ENCODE assay signal across 11 mouse cellular contexts in genomic region chr2:27734328-27734727, GRCm38 (mm10). TPM values are rescaled to one million over a fixed set of nuclear protein-coding genes. Genes with fewer than 3 reads are reported as not detected.
DNase-seq lines count a peak whose midpoint lies in the region; ATAC-seq and TF ChIP-seq lines count a peak whose summit lies in the region.
"Had no signal": no experiment of that assay in that cellular context is flagged by ENCODE, and none has a peak within 500 bp of the region (broad histone marks: within the 10 kb centered on the region; RNA-seq: fewer than 3 reads in every experiment).

No protein-coding gene starts in this region.

- no peak for DNase-seq in hindbrain, embryonic 10.5 days (ENCODE audit: low spot score)
- DNase-seq in hindbrain, embryonic 14.5 days (ENCODE audit: low spot score) = no peak
- DNase-seq in brain, embryonic 14.5 days (ENCODE audit: low read depth) = peak; percentile 47
- no peak for DNase-seq in liver, embryonic 11.5 days (ENCODE audit: low spot score)
- DNase-seq in thymus, postnatal 10 days (ENCODE audit: low spot score in 2 of 2) = no peak
- DNase-seq in thymus, postnatal 25 days = no peak
- no peak for DNase-seq in left cerebral cortex, postnatal 25 days (ENCODE audit: low spot score in 2 of 2)
- DNase-seq: gastrocnemius, postnatal 10 days; liver, embryonic 13.5 days; thymus, postnatal 36 days had no signal

- no peak overlapping the region for H3K4me2 ChIP-seq in hindbrain, embryonic 14.5 days (replicated peaks)
- H3K4me2 ChIP-seq in heart, embryonic 14.5 days (ENCODE audit: low read length) = peak overlapping the region; percentile 13; the same call in 1 of the 2 replicates
- no peak overlapping the region for H3K4me2 ChIP-seq in liver, embryonic 11.5 days
- H3K4me2 ChIP-seq: liver, embryonic 13.5 days had no signal

- TF ChIP-seq CTCF in brain, embryonic 14.5 days (IDR thresholded peaks at IDR 0.05; ENCODE audit: borderline replicate concordance, extremely low read depth, insufficient read depth, insufficient read length) = no peak

- intact Hi-C loops in left cerebral cortex, postnatal 25 days (cut with DNase I) = no loop called here

- no peak overlapping the region for H3K9ac ChIP-seq in hindbrain, embryonic 14.5 days
- no peak overlapping the region; the same call in 1 of the 2 replicates for H3K9ac ChIP-seq in heart, embryonic 14.5 days (ENCODE audit: low read length)
- 0 out of 2 replicates have a peak overlapping the region, but pooled peaks have one; percentile 11 for H3K9ac ChIP-seq in liver, embryonic 11.5 days (ENCODE audit: low read depth, low read length)
- H3K9ac ChIP-seq: liver, embryonic 13.5 days had no signal

- H3K4me1 ChIP-seq in hindbrain, embryonic 10.5 days (replicated peaks) = peaks cover 61% of the 10 kb centered on the region
- H3K4me1 ChIP-seq in hindbrain, embryonic 14.5 days (replicated peaks; ENCODE audit: control insufficient read depth, insufficient read depth, low read length) = peaks cover 23% of the 10 kb centered on the region
- peaks cover 40 to 60% of the 10 kb centered on the region in 2 experiments for H3K4me1 ChIP-seq in heart, embryonic 14.5 days (ENCODE audit: control insufficient read depth in 2 of 2, insufficient read depth in 2 of 2, low read length in 2 of 2)
- peaks cover 36% of the 10 kb centered on the region for H3K4me1 ChIP-seq in liver, embryonic 11.5 days (replicated peaks; ENCODE audit: control insufficient read depth, insufficient read depth, low read length)

- 22% methylated on average over 1 of the region's 1 CpGs for WGBS in hindbrain, embryonic 10.5 days
- WGBS in hindbrain, embryonic 14.5 days = 7% methylated on average over 1 of the region's 1 CpGs
- 0% methylated on average over 1 of the region's 1 CpGs for WGBS in heart, embryonic 14.5 days
- WGBS in liver, embryonic 11.5 days = 17% methylated on average over 1 of the region's 1 CpGs

- H3K36me3 ChIP-seq in hindbrain, embryonic 10.5 days = peaks cover 17% of the 10 kb centered on the region
- 0 out of 2 replicates have a peak, but pooled peaks cover 3% of the 10 kb centered on the region for H3K36me3 ChIP-seq in hindbrain, embryonic 14.5 days (replicated peaks; ENCODE audit: control insufficient read depth, insufficient read depth)
- peaks cover 20% of the 10 kb centered on the region for H3K36me3 ChIP-seq in heart, embryonic 14.5 days (ENCODE audit: control insufficient read depth, insufficient read depth, low read length)
- H3K36me3 ChIP-seq in liver, embryonic 11.5 days (ENCODE audit: control insufficient read depth, insufficient read depth, low read length) = no peaks in the 10 kb centered on the region
- H3K36me3 ChIP-seq: liver, embryonic 13.5 days had no signal

- H3K9me3 ChIP-seq in hindbrain, embryonic 10.5 days = no peaks in the 10 kb centered on the region
- H3K9me3 ChIP-seq in hindbrain, embryonic 14.5 days (ENCODE audit: control insufficient read depth, low read length) = no peaks in the 10 kb centered on the region
- no peaks in the 10 kb centered on the region for H3K9me3 ChIP-seq in heart, embryonic 14.5 days (ENCODE audit: control insufficient read depth, low read length)
- no peaks in the 10 kb centered on the region for H3K9me3 ChIP-seq in liver, embryonic 11.5 days (ENCODE audit: control insufficient read depth, low read length)
- H3K9me3 ChIP-seq: liver, embryonic 13.5 days had no signal

- no peak for ATAC-seq in hindbrain, embryonic 14.5 days (ENCODE audit: low FRiP score)
- ATAC-seq in heart, embryonic 14.5 days (ENCODE audit: insufficient number of reproducible peaks, insufficient read depth, low FRiP score, low read depth) = no peak; the same call in 1 of the 2 replicates
- ATAC-seq in liver, embryonic 11.5 days (replicated peaks; ENCODE audit: low FRiP score) = no peak

- H3K4me3 ChIP-seq in hindbrain, embryonic 10.5 days = no peak overlapping the region
- no peak overlapping the region for H3K4me3 ChIP-seq in hindbrain, embryonic 14.5 days (replicated peaks; ENCODE audit: low read length)
- no peak overlapping the region for H3K4me3 ChIP-seq in heart, embryonic 14.5 days (ENCODE audit: control insufficient read depth in 1 of 2, insufficient read depth in 1 of 2, low read depth in 1 of 2, low read length in 2 of 2)
- H3K4me3 ChIP-seq in liver, embryonic 11.5 days (ENCODE audit: low read depth, low read length) = no peak overlapping the region
- H3K4me3 ChIP-seq: liver, embryonic 13.5 days had no signal

- H3K27me3 ChIP-seq in hindbrain, embryonic 10.5 days (ENCODE audit: insufficient read depth, poor library complexity, severe bottlenecking) = no peaks in the 10 kb centered on the region
- H3K27me3 ChIP-seq in hindbrain, embryonic 14.5 days (ENCODE audit: control insufficient read depth, insufficient read depth, low read length) = no peaks in the 10 kb centered on the region
- H3K27me3 ChIP-seq in heart, embryonic 14.5 days (ENCODE audit: control insufficient read depth, insufficient read depth, low read length) = no peaks in the 10 kb centered on the region
- H3K27me3 ChIP-seq in liver, embryonic 11.5 days (replicated peaks; ENCODE audit: control insufficient read depth, insufficient read depth, low read length) = no peaks in the 10 kb centered on the region
- H3K27me3 ChIP-seq: liver, embryonic 13.5 days had no signal

- peak overlapping the region; percentile 51 for H3K27ac ChIP-seq in hindbrain, embryonic 10.5 days
- no peak overlapping the region for H3K27ac ChIP-seq in hindbrain, embryonic 14.5 days
- H3K27ac ChIP-seq in heart, embryonic 14.5 days (replicated peaks in 1 of 2; ENCODE audit: control insufficient read depth in 1 of 2, insufficient read depth in 1 of 2, low read depth in 2 of 2, low read length in 2 of 2) = peak overlapping the region; percentile 34 to 79
- no peak overlapping the region for H3K27ac ChIP-seq in liver, embryonic 11.5 days (ENCODE audit: low read depth, low read length)
- H3K27ac ChIP-seq: liver, embryonic 13.5 days had no signal

- TF ChIP-seq POLR2A in brain, embryonic 14.5 days (IDR thresholded peaks at IDR 0.05; ENCODE audit: borderline replicate concordance, extremely low read depth, insufficient read depth, insufficient read length, poor library complexity, severe bottlenecking) = no peak

RNA-seq across cellular contexts. Expression of gene Rxra, which starts 58.1 kb away (rescaled TPM):
- polyA plus RNA-seq in hindbrain, embryonic 10.5 days (2016; fragmentation: Nextera tagmentation; extraction: Ambion mirVana) = 10.0 and 10.3 TPM in 2 replicates
- 2.4 and 2.7 TPM in 2 replicates for polyA plus RNA-seq in hindbrain, embryonic 14.5 days (2014; fragmentation: Nextera tagmentation; extraction: Ambion mirVana)
- polyA plus RNA-seq in brain, embryonic 14.5 days (2012; rRNA removed) = 15.2 and 20.4 TPM in 2 replicates
- 5.2 and 5.7 TPM in 2 replicates for polyA plus RNA-seq in heart, embryonic 14.5 days (2014; fragmentation: Nextera tagmentation; extraction: Ambion mirVana)
- 5.2 and 5.5 TPM in 2 replicates for polyA plus RNA-seq in liver, embryonic 11.5 days (2014; fragmentation: Nextera tagmentation; extraction: Ambion mirVana)
- total RNA-seq in left cerebral cortex, postnatal 25 days (2021) = 10 to 100 TPM; 18.7 to 21.2 TPM

Comparison
In these comparisons a context has a peak if more than half of its experiments do, and no peak if none do; other contexts are left out.
1. H3K27ac ChIP-seq: peak in hindbrain, embryonic 10.5 days (single experiment) and heart, embryonic 14.5 days (2 of 2); none in hindbrain, embryonic 14.5 days (single experiment) and liver, embryonic 11.5 days (single experiment).